Mouse (Mus musculus) stomach, embryonic 16.5 days (tissue): ENCODE results near the gene Trmt10c. TPM values are rescaled to one million over a fixed set of nuclear protein-coding genes. Genes with fewer than 3 reads are reported as not detected.
"Not testable (repeated sequence)": the region's sequence is repeated elsewhere in the genome, so short reads cannot be mapped to it uniquely, and the experiment has no call there.

Experiments used
- ATAC-seq: fragments of 200-750 bp; cut with Nextera tagmentation; 2 replicates; pipeline ENCODE4 v1.8.0; 2017; ENCODE audit warnings: moderate number of reproducible peaks, moderate TSS enrichment; ENCODE audit not compliant: insufficient read depth, low FRiP score
- H3K27ac ChIP-seq: fragments of 300-500 bp; sonication (generic); 2 replicates; pipeline ENCODE4 v1.5.1; 2014; ENCODE audit warnings: low read length
- H3K27me3 ChIP-seq: fragments of 300-500 bp; sonication (generic); 2 replicates; pipeline ENCODE4 v1.6.1; 2014; ENCODE audit warnings: low read length, control low read depth, mixed read lengths; ENCODE audit not compliant: control insufficient read depth, insufficient read depth
- H3K36me3 ChIP-seq: fragments of 300-500 bp; sonication (generic); 2 replicates; pipeline ENCODE4 v1.6.1; 2014; ENCODE audit warnings: low read length; ENCODE audit not compliant: control insufficient read depth, insufficient read depth
- H3K4me1 ChIP-seq: fragments of 300-500 bp; sonication (generic); 2 replicates; pipeline ENCODE4 v1.6.1; 2014; ENCODE audit warnings: low read length, control low read depth, mixed read lengths; ENCODE audit not compliant: control insufficient read depth, insufficient read depth
- H3K4me2 ChIP-seq: fragments of 300-500 bp; sonication (generic); 2 replicates; pipeline ENCODE4 v1.6.1; 2014; ENCODE audit warnings: low read depth, low read length, mixed read lengths
- H3K4me3 ChIP-seq: fragments of 300-500 bp; sonication (generic); replicated peaks from 2 replicates; pipeline ENCODE4 v1.5.1; 2014; ENCODE audit warnings: mild to moderate bottlenecking, low read length
- H3K9ac ChIP-seq: fragments of 300-500 bp; sonication (generic); 2 replicates; pipeline ENCODE4 v1.6.1; 2014; ENCODE audit warnings: low read length
- H3K9me3 ChIP-seq: fragments of 300-500 bp; sonication (generic); replicated peaks from 2 replicates; pipeline ENCODE4 v1.6.1; 2016; ENCODE audit warnings: low read length, control low read depth; ENCODE audit not compliant: control insufficient read depth
- WGBS: fragments of 180-500 bp; shearing (Covaris S2); extraction: QIAGEN DNeasy Blood & Tissue Kit; methylation state at CpG from one replicate; pipeline ENCODE4 v1.1.7; 2014; 5-methylcytosine and 5-hydroxymethylcytosine counted together
- polyA plus RNA-seq: library from polyadenylated mRNA; unstranded; fragments of >200 nt; fragmentation: Nextera tagmentation; extraction: Ambion mirVana; gene quantifications from 2 replicates; pipeline ENCODE4 v1.2.1, GENCODE M21; 2015

Trmt10c gene
- polyA plus RNA-seq, 1 experiment from 2014 or later = 28.5 TPM

GRCm38 (mm10) chr16:56073150-56073549 is 35.5 kb upstream of the Trmt10c start:
- H3K27ac ChIP-seq, H3K4me2 ChIP-seq, H3K4me1 ChIP-seq, H3K4me3 ChIP-seq, H3K9me3 ChIP-seq, H3K9ac ChIP-seq, ATAC-seq, H3K27me3 ChIP-seq, H3K36me3 ChIP-seq: not testable (repeated sequence)
- WGBS = 86% methylated on average over 6 of the region's 6 CpGs

- Histone ChIP-seq H3K36me3 (no peaks in the 10 kb centered on the region), H3K27ac (no peak overlapping the region), H3K4me1 (peaks cover 8% of the 10 kb centered on the region), H3K4me2 (no peak overlapping the region), H3K4me3 (no peak overlapping the region), H3K9ac (no peak overlapping the region), H3K27me3 (no peaks in the 10 kb centered on the region), H3K9me3 (no peaks in the 10 kb centered on the region)
- ATAC-seq = no peak
- WGBS = 83% methylated on average over 6 of the region's 6 CpGs
These were observed 34.9 kb upstream of the Trmt10c start for GRCm38 (mm10) chr16:56072533-56072932.

- Histone ChIP-seq H3K4me1 (peaks cover 4% of the 10 kb centered on the region), H3K27ac (no peak overlapping the region), H3K9ac (no peak overlapping the region), H3K9me3 (no peaks in the 10 kb centered on the region), H3K36me3 (no peaks in the 10 kb centered on the region), H3K27me3 (no peaks in the 10 kb centered on the region), H3K4me2 (no peak overlapping the region), H3K4me3 (no peak overlapping the region)
- WGBS = 39% methylated on average over 5 of the region's 5 CpGs
- peak; percentile 68 for ATAC-seq
These were observed 34.0 kb upstream of the Trmt10c start for GRCm38 (mm10) chr16:56071317-56072232.

- Histone ChIP-seq H3K27me3 (no peaks in the 10 kb centered on the region), H3K4me2 (no peak overlapping the region), H3K4me3 (no peak overlapping the region), H3K36me3 (no peaks in the 10 kb centered on the region), H3K9ac (no peak overlapping the region), H3K4me1 (no peaks in the 10 kb centered on the region), H3K9me3 (no peaks in the 10 kb centered on the region), H3K27ac (no peak overlapping the region)
- no peak for ATAC-seq
- 87% methylated on average over 6 of the region's 6 CpGs for WGBS
These were observed 31.0 kb upstream of the Trmt10c start for GRCm38 (mm10) chr16:56068523-56069070.

GRCm38 (mm10) chr16:56066113-56066512 is 28.5 kb upstream of the Trmt10c start:
- H3K4me2 ChIP-seq = no peak overlapping the region
- WGBS = 59% methylated on average over 8 of the region's 8 CpGs
- no peak overlapping the region for H3K9ac ChIP-seq
- H3K9me3 ChIP-seq = no peaks in the 10 kb centered on the region
- no peaks in the 10 kb centered on the region for H3K36me3 ChIP-seq
- no peak overlapping the region for H3K4me3 ChIP-seq
- H3K4me1 ChIP-seq = no peaks in the 10 kb centered on the region
- H3K27me3 ChIP-seq = no peaks in the 10 kb centered on the region
- no peak for ATAC-seq
- no peak overlapping the region for H3K27ac ChIP-seq

GRCm38 (mm10) chr16:56064334-56064990 is 26.8 kb upstream of the Trmt10c start:
- Histone ChIP-seq H3K27ac (0 out of 2 replicates have a peak overlapping the region, but pooled peaks have one; percentile 38), H3K4me3 (peak overlapping the region; percentile 55), H3K9ac (peak overlapping the region; percentile 71), H3K4me2 (peak overlapping the region; percentile 58), H3K27me3 (no peaks in the 10 kb centered on the region), H3K4me1 (no peaks in the 10 kb centered on the region), H3K36me3 (no peaks in the 10 kb centered on the region), H3K9me3 (no peaks in the 10 kb centered on the region)
- WGBS = 3% methylated on average over 20 of the region's 20 CpGs
- peak; percentile 79 for ATAC-seq

- ATAC-seq = no peak
- Histone ChIP-seq H3K9ac (no peak overlapping the region), H3K9me3 (no peaks in the 10 kb centered on the region), H3K27me3 (no peaks in the 10 kb centered on the region), H3K27ac (no peak overlapping the region), H3K4me3 (no peak overlapping the region), H3K4me2 (no peak overlapping the region), H3K4me1 (no peaks in the 10 kb centered on the region), H3K36me3 (no peaks in the 10 kb centered on the region)
- WGBS = 57% methylated on average over 11 of the region's 11 CpGs
These were observed 25.4 kb upstream of the Trmt10c start for GRCm38 (mm10) chr16:56062981-56063380.

- WGBS = 72% methylated on average over 7 of the region's 7 CpGs
- H3K9ac ChIP-seq = no peak overlapping the region
- ATAC-seq = no peak
- no peak overlapping the region for H3K27ac ChIP-seq
- no peaks in the 10 kb centered on the region for H3K9me3 ChIP-seq
- H3K4me2 ChIP-seq = no peak overlapping the region
- H3K27me3 ChIP-seq = no peaks in the 10 kb centered on the region
- no peak overlapping the region for H3K4me3 ChIP-seq
- H3K4me1 ChIP-seq = no peaks in the 10 kb centered on the region
- no peaks in the 10 kb centered on the region for H3K36me3 ChIP-seq
These were observed 24.5 kb upstream of the Trmt10c start for GRCm38 (mm10) chr16:56061995-56062594.

GRCm38 (mm10) chr16:56058151-56058550 is 20.5 kb upstream of the Trmt10c start:
- ATAC-seq = no peak
- 81% methylated on average over 10 of the region's 10 CpGs for WGBS
- Histone ChIP-seq H3K9ac (no peak overlapping the region), H3K27ac (no peak overlapping the region), H3K4me2 (no peak overlapping the region), H3K4me1 (no peaks in the 10 kb centered on the region), H3K9me3 (no peaks in the 10 kb centered on the region), H3K36me3 (no peaks in the 10 kb centered on the region), H3K27me3 (no peaks in the 10 kb centered on the region), H3K4me3 (no peak overlapping the region)
